Mouse (Mus musculus) right cerebral cortex, postnatal 36 days (tissue): ENCODE data around the gene Mdm2.

ENCODE experiments used
- DNase-seq, 2 experiments: peaks; one replicate each; pipeline ENCODE4 v3.0.0; 2022; ENCODE audit warnings: low spot score in 2 of 2, mixed read lengths in 1 of 2

The Mdm2 gene

GRCm38 (mm10) chr10:117670092-117670491 lies 40.5 kb downstream of the Mdm2 start:
- DNase-seq = no peak

- no peak for DNase-seq
These were observed 41.0 kb downstream of the Mdm2 start for GRCm38 (mm10) chr10:117669449-117670090.

- DNase-seq = no peak
These were observed 41.8 kb downstream of the Mdm2 start for GRCm38 (mm10) chr10:117668546-117669300.

- DNase-seq = no peak
These were observed 42.7 kb downstream of the Mdm2 start for GRCm38 (mm10) chr10:117667663-117668507.

- no peak for DNase-seq
These were observed 43.5 kb downstream of the Mdm2 start for GRCm38 (mm10) chr10:117666947-117667630.

GRCm38 (mm10) chr10:117666361-117666760 lies 44.2 kb downstream of the Mdm2 start:
- DNase-seq = no peak

GRCm38 (mm10) chr10:117665376-117666275 lies 44.9 kb downstream of the Mdm2 start:
- DNase-seq = no peak

- DNase-seq = no peak
These were observed 45.7 kb downstream of the Mdm2 start for GRCm38 (mm10) chr10:117664926-117665209.

GRCm38 (mm10) chr10:117664208-117664925 lies 46.2 kb downstream of the Mdm2 start:
- DNase-seq = no peak

- DNase-seq = no peak
These were observed 46.7 kb downstream of the Mdm2 start for GRCm38 (mm10) chr10:117663865-117664200.

GRCm38 (mm10) chr10:117663056-117663864 lies 47.3 kb downstream of the Mdm2 start:
- no peak for DNase-seq

GRCm38 (mm10) chr10:117662316-117663055 lies 48.1 kb downstream of the Mdm2 start:
- DNase-seq = no peak

- DNase-seq = no peak
These were observed 50.7 kb downstream of the Mdm2 start for GRCm38 (mm10) chr10:117659819-117660218.

- DNase-seq = no peak
These were observed 51.1 kb downstream of the Mdm2 start for GRCm38 (mm10) chr10:117659430-117659813.

- no peak for DNase-seq
These were observed 51.8 kb downstream of the Mdm2 start for GRCm38 (mm10) chr10:117658522-117659429.

- no peak for DNase-seq
These were observed 52.8 kb downstream of the Mdm2 start for GRCm38 (mm10) chr10:117657659-117658306.

- DNase-seq = no peak
These were observed 53.4 kb downstream of the Mdm2 start for GRCm38 (mm10) chr10:117656985-117657658.
